Mouse (Mus musculus): ENCODE results near the gene Chmp2a. TPM values are rescaled to one million over a fixed set of nuclear protein-coding genes. Genes with fewer than 3 reads are reported as not detected.

Gene Chmp2a
- polyA plus RNA-seq, 1 experiment from 2014 or later = 102 TPM

GRCm38 (mm10) chr7:13033451-13034147 lies 1.0 kb downstream of the Chmp2a start:
- peaks cover 30% of the 10 kb centered on the region for H3K4me1 ChIP-seq (replicated peaks)
- H3K4me3 ChIP-seq (replicated peaks) = peak overlapping the region; percentile 53
- peak overlapping the region; percentile 89 for H3K27ac ChIP-seq
- peaks cover 64% of the 10 kb centered on the region for H3K36me3 ChIP-seq
- peak overlapping the region; percentile 84 for H3K4me2 ChIP-seq
- H3K9me3 ChIP-seq = no peaks in the 10 kb centered on the region
- H3K27me3 ChIP-seq = no peaks in the 10 kb centered on the region
- no peak for ATAC-seq (ENCODE audit: insufficient number of reproducible peaks, insufficient read depth, low FRiP score, low TSS enrichment, low read depth)
- 46% methylated on average over 13 of the region's 13 CpGs for WGBS
- peak overlapping the region; percentile 71 for H3K9ac ChIP-seq (replicated peaks)

DNA sequence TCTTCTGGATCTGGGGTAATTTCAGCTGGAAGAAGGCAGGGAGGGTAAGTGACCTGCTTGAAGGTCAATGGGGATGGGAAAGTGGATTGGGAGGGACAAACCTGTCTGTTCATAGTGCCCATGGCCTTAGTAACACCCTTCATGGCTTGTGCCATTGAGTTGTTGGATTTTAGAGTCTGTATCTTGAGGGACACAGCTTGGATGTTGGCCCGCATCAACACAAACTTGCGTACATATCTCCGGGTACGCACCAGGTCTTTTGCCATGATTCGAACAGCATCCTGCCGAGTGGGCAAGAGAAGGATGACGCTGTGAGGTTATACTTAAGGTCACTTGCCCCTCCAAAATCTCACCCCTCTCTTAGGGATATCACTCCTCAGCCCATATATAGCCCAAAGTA lies 2.1 kb downstream of the Chmp2a start:
- Histone ChIP-seq H3K4me1 (replicated peaks) (peaks cover 29% of the 10 kb centered on the region), H3K9me3 (no peaks in the 10 kb centered on the region), H3K4me3 (replicated peaks) (no peak overlapping the region), H3K4me2 (no peak overlapping the region), H3K27me3 (no peaks in the 10 kb centered on the region), H3K27ac (no peak overlapping the region), H3K36me3 (peaks cover 75% of the 10 kb centered on the region), H3K9ac (replicated peaks) (no peak overlapping the region)
- 93% methylated on average over 7 of the region's 7 CpGs for WGBS
- ATAC-seq (ENCODE audit: insufficient number of reproducible peaks, insufficient read depth, low FRiP score, low TSS enrichment, low read depth) = no peak

DNA sequence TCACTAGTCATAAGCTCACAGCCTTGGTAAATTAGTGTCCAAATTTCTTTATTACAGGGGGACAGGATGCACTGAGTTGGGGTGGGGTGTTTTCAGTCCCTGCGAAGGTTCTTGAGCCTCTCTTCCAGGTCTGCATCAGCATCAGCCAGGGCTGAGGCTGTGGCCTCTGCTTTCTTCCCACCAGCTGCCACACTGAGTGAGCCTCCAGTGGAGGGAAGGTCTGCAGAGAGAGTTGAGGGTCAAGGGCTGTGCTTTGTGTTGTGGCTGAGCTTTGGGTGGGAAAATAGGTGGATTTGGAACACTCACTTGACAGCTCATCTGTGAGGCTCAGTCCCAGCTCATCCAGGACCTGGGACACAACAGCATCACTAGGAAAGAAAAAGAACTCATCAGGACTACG lies 2.6 kb downstream of the Chmp2a start:
- 89% methylated on average over 2 of the region's 2 CpGs for WGBS
- Histone ChIP-seq H3K9ac (replicated peaks) (no peak overlapping the region), H3K4me2 (no peak overlapping the region), H3K36me3 (peaks cover 80% of the 10 kb centered on the region), H3K4me3 (replicated peaks) (no peak overlapping the region), H3K27ac (0 out of 2 replicates have a peak overlapping the region, but pooled peaks have one; percentile 12), H3K27me3 (no peaks in the 10 kb centered on the region), H3K9me3 (no peaks in the 10 kb centered on the region), H3K4me1 (replicated peaks) (peaks cover 31% of the 10 kb centered on the region)
- ATAC-seq (ENCODE audit: insufficient number of reproducible peaks, insufficient read depth, low FRiP score, low TSS enrichment, low read depth) = no peak

- Histone ChIP-seq H3K9me3 (no peaks in the 10 kb centered on the region), H3K9ac (replicated peaks) (no peak overlapping the region), H3K4me2 (no peak overlapping the region), H3K4me1 (replicated peaks) (peaks cover 32% of the 10 kb centered on the region), H3K36me3 (peaks cover 86% of the 10 kb centered on the region), H3K4me3 (replicated peaks) (no peak overlapping the region), H3K27ac (no peak overlapping the region), H3K27me3 (no peaks in the 10 kb centered on the region)
- WGBS = 76% methylated on average over 5 of the region's 5 CpGs
- ATAC-seq (ENCODE audit: insufficient number of reproducible peaks, insufficient read depth, low FRiP score, low TSS enrichment, low read depth) = no peak
Observed at GRCm38 (mm10) chr7:13031069-13031468, 3.5 kb downstream of the Chmp2a start.

- Histone ChIP-seq H3K4me2 (no peak overlapping the region), H3K36me3 (peaks cover 84% of the 10 kb centered on the region), H3K9ac (replicated peaks) (no peak overlapping the region), H3K9me3 (no peaks in the 10 kb centered on the region), H3K4me3 (replicated peaks) (no peak overlapping the region), H3K27me3 (no peaks in the 10 kb centered on the region), H3K27ac (no peak overlapping the region), H3K4me1 (replicated peaks) (peaks cover 27% of the 10 kb centered on the region)
- no peak for ATAC-seq (ENCODE audit: insufficient number of reproducible peaks, insufficient read depth, low FRiP score, low TSS enrichment, low read depth)
- 94% methylated on average over 4 of the region's 4 CpGs for WGBS
Observed at GRCm38 (mm10) chr7:13028986-13029385, 5.6 kb downstream of the Chmp2a start.

GRCm38 (mm10) chr7:13025511-13026112 lies 9.0 kb downstream of the Chmp2a start:
- 29% methylated on average over 4 of the region's 4 CpGs for WGBS
- H3K9ac ChIP-seq (replicated peaks) = peak overlapping the region; percentile 99
- peaks cover 25% of the 10 kb centered on the region for H3K4me1 ChIP-seq (replicated peaks)
- H3K36me3 ChIP-seq = peaks cover 54% of the 10 kb centered on the region
- no peak for ATAC-seq (ENCODE audit: insufficient number of reproducible peaks, insufficient read depth, low FRiP score, low TSS enrichment, low read depth)
- H3K4me3 ChIP-seq (replicated peaks) = peak overlapping the region; percentile 96
- peak overlapping the region; percentile 100 for H3K4me2 ChIP-seq
- H3K27ac ChIP-seq = peak overlapping the region; percentile 100
- no peaks in the 10 kb centered on the region for H3K27me3 ChIP-seq
- H3K9me3 ChIP-seq = no peaks in the 10 kb centered on the region

DNA sequence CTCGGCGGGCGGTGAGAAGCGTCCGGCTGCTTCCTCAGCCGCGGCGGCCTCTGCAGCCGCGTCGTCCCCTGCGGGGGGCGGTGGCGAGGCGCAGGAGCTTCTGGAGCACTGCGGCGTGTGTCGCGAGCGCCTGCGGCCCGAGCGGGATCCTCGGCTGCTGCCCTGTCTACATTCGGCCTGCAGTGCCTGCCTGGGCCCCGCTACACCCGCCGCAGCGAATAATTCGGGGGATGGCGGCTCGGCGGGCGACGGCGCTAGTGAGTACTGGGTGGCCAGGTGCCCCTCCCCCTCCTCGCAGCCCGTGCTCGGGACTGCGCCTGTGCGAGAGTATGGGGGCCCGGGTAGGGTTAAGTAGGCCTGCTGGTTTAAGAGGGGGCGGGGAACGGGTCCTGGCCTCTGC lies 9.8 kb downstream of the Chmp2a start:
- H3K27me3 ChIP-seq = no peaks in the 10 kb centered on the region
- peak overlapping the region; percentile 96 for H3K4me3 ChIP-seq (replicated peaks)
- H3K9ac ChIP-seq (replicated peaks) = peak overlapping the region; percentile 99
- ATAC-seq (ENCODE audit: insufficient number of reproducible peaks, insufficient read depth, low FRiP score, low TSS enrichment, low read depth) = peak; percentile 44
- H3K4me1 ChIP-seq (replicated peaks) = peaks cover 25% of the 10 kb centered on the region
- H3K4me2 ChIP-seq = peak overlapping the region; percentile 100
- peak overlapping the region; percentile 100 for H3K27ac ChIP-seq
- WGBS = 1% methylated on average over 44 of the region's 44 CpGs
- H3K36me3 ChIP-seq = peaks cover 46% of the 10 kb centered on the region
- H3K9me3 ChIP-seq = no peaks in the 10 kb centered on the region

DNA sequence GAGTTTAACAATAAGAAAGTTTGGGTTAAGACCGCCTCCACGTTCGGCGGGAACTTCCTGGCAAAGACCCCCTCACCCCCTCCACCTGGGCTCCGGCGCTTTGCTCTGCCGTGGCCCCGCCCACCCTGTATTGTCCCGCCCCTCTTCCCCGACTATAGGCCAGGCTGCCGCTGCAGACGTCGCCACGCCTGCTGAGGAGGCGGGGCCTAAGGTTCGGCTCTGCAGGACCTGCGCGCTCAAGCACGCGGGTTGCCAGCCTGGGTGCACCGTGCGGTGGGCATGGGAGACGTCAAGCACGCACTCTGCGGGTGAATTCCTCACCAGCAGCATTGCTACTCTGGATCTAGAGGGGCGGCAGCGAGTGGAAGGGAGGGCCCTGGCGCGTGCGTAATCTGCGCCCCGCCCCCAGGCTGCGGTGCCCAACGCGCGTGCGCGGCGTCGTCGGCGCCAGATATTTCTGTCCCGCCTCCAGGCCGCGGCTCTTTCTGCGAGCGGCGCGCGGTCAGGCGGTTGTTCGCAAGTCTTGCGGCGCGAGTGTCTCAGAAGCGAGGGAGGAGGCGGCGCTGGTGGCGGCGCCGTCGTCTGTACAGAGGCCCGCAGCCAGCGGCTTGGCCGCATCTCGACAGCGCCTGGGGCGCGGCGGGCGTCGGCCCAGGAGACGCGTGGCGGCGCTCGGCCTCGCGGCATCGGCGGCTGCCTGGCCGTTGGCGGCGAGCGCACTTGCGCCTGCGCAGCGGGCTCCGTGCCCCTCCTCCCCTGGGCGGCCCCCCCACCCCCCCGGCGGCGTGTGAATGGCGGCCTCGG lies 10.5 kb downstream of the Chmp2a start:
- H3K9ac ChIP-seq (replicated peaks) = peak overlapping the region; percentile 99
- peak; percentile 81 for ATAC-seq (ENCODE audit: insufficient number of reproducible peaks, insufficient read depth, low FRiP score, low TSS enrichment, low read depth)
- no peaks in the 10 kb centered on the region for H3K9me3 ChIP-seq
- H3K4me2 ChIP-seq = peak overlapping the region; percentile 100
- peaks cover 25% of the 10 kb centered on the region for H3K4me1 ChIP-seq (replicated peaks)
- H3K27me3 ChIP-seq = no peaks in the 10 kb centered on the region
- under 1% methylated on average over 74 of the region's 95 CpGs for WGBS
- H3K27ac ChIP-seq = peak overlapping the region; percentile 100
- H3K36me3 ChIP-seq = peaks cover 39% of the 10 kb centered on the region
- peak overlapping the region; percentile 96 for H3K4me3 ChIP-seq (replicated peaks)

GRCm38 (mm10) chr7:13022773-13023535 lies 11.7 kb downstream of the Chmp2a start:
- H3K9ac ChIP-seq (replicated peaks) = peak overlapping the region; percentile 99
- H3K9me3 ChIP-seq = no peaks in the 10 kb centered on the region
- H3K4me1 ChIP-seq (replicated peaks) = peaks cover 25% of the 10 kb centered on the region
- peak overlapping the region; percentile 100 for H3K27ac ChIP-seq
- no peaks in the 10 kb centered on the region for H3K27me3 ChIP-seq
- WGBS = 4% methylated on average over 31 of the region's 31 CpGs
- H3K36me3 ChIP-seq = peaks cover 27% of the 10 kb centered on the region
- H3K4me3 ChIP-seq (replicated peaks) = peak overlapping the region; percentile 96
- H3K4me2 ChIP-seq = peak overlapping the region; percentile 100
- peak; percentile 70 for ATAC-seq (ENCODE audit: insufficient number of reproducible peaks, insufficient read depth, low FRiP score, low TSS enrichment, low read depth)

DNA sequence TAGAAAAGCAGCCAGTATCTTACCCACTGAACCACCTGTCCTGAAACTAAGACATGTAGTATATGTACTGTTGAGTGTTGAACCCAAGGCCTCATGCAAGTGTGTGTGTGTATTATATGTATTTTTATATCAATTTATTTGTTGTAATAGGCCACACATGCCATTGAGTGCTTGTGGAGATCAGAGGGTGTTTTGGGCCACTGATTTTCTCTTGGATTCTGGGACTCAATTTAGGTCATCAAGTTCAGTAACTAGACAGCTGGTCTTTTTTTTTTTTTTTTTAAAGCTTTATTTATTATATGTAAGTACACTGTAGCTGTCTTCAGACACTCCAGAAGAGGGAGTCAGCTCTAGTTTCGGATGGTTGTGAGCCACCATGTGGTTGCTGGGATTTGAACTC lies 19.4 kb downstream of the Chmp2a start:
- Histone ChIP-seq H3K27me3 (no peaks in the 10 kb centered on the region), H3K27ac (no peak overlapping the region), H3K4me2 (no peak overlapping the region), H3K36me3 (no peaks in the 10 kb centered on the region), H3K9me3 (no peaks in the 10 kb centered on the region), H3K4me1 (replicated peaks) (peaks cover 5% of the 10 kb centered on the region; the same call in 1 of the 2 replicates), H3K4me3 (replicated peaks) (no peak overlapping the region), H3K9ac (replicated peaks) (no peak overlapping the region)
- 88% methylated on average over 1 of the region's 1 CpGs for WGBS
- ATAC-seq (ENCODE audit: insufficient number of reproducible peaks, insufficient read depth, low FRiP score, low TSS enrichment, low read depth) = no peak

All from limb, embryonic 12.5 days (tissue).